Mouse (Mus musculus) heart, postnatal 0 days (tissue): ENCODE data around the gene Tvp23b. TPM values are rescaled to one million over a fixed set of nuclear protein-coding genes. Genes with fewer than 3 reads are reported as not detected.

ENCODE experiments used
- ATAC-seq: fragments of 200-750 bp; cut with Nextera tagmentation; 2 replicates; pipeline ENCODE4 v1.8.0; 2017; ENCODE audit warnings: low read depth, moderate number of reproducible peaks, moderate library complexity; ENCODE audit not compliant: insufficient read depth
- DNase-seq: peaks from one replicate; pipeline ENCODE4 v3.0.0-alpha.2; 2016; ENCODE audit warnings: low spot score
- H3K27ac ChIP-seq: fragments of 300-500 bp; sonication (generic); 2 replicates; pipeline ENCODE4 v1.5.1; 2014; ENCODE audit warnings: low read depth, mild to moderate bottlenecking
- H3K27me3 ChIP-seq: fragments of 300-500 bp; sonication (generic); 2 replicates; pipeline ENCODE4 v1.6.1; 2014; ENCODE audit warnings: low read length, mixed read lengths; ENCODE audit not compliant: control insufficient read depth, insufficient read depth
- H3K36me3 ChIP-seq: fragments of 300-500 bp; sonication (generic); replicated peaks from 2 replicates; pipeline ENCODE4 v1.6.1; 2014; ENCODE audit warnings: low read length, mixed read lengths; ENCODE audit not compliant: control insufficient read depth, insufficient read depth
- H3K4me1 ChIP-seq: fragments of 300-500 bp; sonication (generic); 2 replicates; pipeline ENCODE4 v1.6.1; 2014; ENCODE audit warnings: antibody characterized with exemption; ENCODE audit not compliant: control insufficient read depth, insufficient read depth
- H3K4me2 ChIP-seq: fragments of 300-500 bp; sonication (generic); 2 replicates; pipeline ENCODE4 v1.6.1; 2014; ENCODE audit warnings: low read depth, mild to moderate bottlenecking, low read length, moderate library complexity
- H3K4me3 ChIP-seq: fragments of 300-500 bp; sonication (generic); 2 replicates; pipeline ENCODE4 v1.5.1; 2014; ENCODE audit warnings: low read depth, low read length
- H3K9ac ChIP-seq: fragments of 300-500 bp; sonication (generic); replicated peaks from 2 replicates; pipeline ENCODE4 v1.6.1; 2014; ENCODE audit warnings: low read depth, low read length, mixed read lengths
- H3K9me3 ChIP-seq: fragments of 300-500 bp; sonication (generic); replicated peaks from 2 replicates; pipeline ENCODE4 v1.6.1; 2016; ENCODE audit warnings: low read length; ENCODE audit not compliant: control insufficient read depth
- CTCF ChIP-seq: IDR thresholded peaks from 2 replicates; pipeline ENCODE4 v1.5.1; 2016; ENCODE audit warnings: antibody characterized with exemption, control low read depth, low read depth
- EP300 ChIP-seq: IDR thresholded peaks from 2 replicates; pipeline ENCODE4 v1.6.1; 2016; ENCODE audit warnings: antibody characterized with exemption, low read depth
- WGBS: fragments of 180-500 bp; shearing (Covaris S2); extraction: QIAGEN DNeasy Blood & Tissue Kit; methylation state at CpG from one replicate; pipeline ENCODE4 v1.1.7; 2014; 5-methylcytosine and 5-hydroxymethylcytosine counted together
- polyA plus RNA-seq: library from polyadenylated mRNA; unstranded; fragments of >200 nt; fragmentation: Nextera tagmentation; extraction: Ambion mirVana; gene quantifications from 2 replicates; pipeline ENCODE4 v1.2.1, GENCODE M21; 2015
- total RNA-seq: library from RNA; depleted of rRNA; stranded (reverse); fragments of >200 nt; gene quantifications from 2 replicates; pipeline ENCODE4 v1.2.3, GENCODE M21; 2014; ENCODE audit warnings: low replicate concordance

The Tvp23b gene
- total and polyA plus RNA-seq, 2 experiments from 2014 or later, result 26.3 to 39.0 TPM

DNA sequence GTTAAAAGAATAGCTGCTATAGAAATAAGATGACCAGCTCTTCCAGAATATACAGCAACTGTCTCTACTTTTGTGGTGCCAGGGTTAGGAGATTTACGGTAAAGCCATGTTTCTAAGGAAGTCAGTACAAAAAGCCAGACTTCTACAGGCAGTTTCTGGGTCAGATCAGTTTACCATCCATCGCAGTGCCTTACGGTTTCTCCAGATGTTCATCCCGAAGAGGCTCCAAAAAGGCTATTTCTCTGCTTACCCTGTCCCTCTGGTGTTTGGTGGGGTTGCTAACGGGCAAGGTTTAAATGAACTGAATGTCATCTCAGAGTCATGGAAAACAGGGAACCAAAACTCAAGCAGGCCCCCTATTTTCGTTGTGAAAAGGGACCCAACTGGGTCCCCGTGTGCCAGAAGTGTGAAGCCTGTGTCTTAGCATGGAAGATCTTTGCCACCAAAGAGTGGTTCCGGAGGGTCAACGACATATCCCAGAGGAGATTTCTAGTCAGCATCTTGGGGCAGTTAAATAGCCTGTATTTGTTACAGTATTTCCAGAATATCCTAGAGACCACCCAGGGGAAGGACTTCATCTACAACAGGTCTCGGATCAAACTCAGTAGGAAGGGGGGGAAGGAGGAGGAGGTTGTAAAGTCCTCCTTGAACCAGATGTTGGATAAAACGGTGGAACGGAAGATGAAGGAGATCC is 32.1 kb upstream of the Tvp23b start, which contains the start of gene Fbxw10:
Fbxw10 (plus strand) TSS at position 109 of the 694 bp plus-strand sequence.
- H3K9me3 ChIP-seq, result no peaks in the 10 kb centered on the region
- H3K4me2 ChIP-seq, result peak within 1 kb of the TSS; percentile 24; the same call in 1 of the 2 replicates
- no peaks in the 10 kb centered on the region for H3K36me3 ChIP-seq
- ATAC-seq (no peak), DNase-seq (peak; percentile 35)
- H3K9ac ChIP-seq, result no peak within 1 kb of the TSS; the same call in 1 of the 2 replicates
- H3K27me3 ChIP-seq, result no peaks in the 10 kb centered on the region
- H3K27ac ChIP-seq, result no peak within 1 kb of the TSS
- TF ChIP-seq CTCF (no peak), EP300 (no peak)
- peak within 1 kb of the TSS; percentile 3; the same call in 1 of the 2 replicates for H3K4me3 ChIP-seq
- H3K4me1 ChIP-seq, result no peaks in the 10 kb centered on the region
- 39% methylated on average over 12 of the region's 12 CpGs for WGBS

DNA sequence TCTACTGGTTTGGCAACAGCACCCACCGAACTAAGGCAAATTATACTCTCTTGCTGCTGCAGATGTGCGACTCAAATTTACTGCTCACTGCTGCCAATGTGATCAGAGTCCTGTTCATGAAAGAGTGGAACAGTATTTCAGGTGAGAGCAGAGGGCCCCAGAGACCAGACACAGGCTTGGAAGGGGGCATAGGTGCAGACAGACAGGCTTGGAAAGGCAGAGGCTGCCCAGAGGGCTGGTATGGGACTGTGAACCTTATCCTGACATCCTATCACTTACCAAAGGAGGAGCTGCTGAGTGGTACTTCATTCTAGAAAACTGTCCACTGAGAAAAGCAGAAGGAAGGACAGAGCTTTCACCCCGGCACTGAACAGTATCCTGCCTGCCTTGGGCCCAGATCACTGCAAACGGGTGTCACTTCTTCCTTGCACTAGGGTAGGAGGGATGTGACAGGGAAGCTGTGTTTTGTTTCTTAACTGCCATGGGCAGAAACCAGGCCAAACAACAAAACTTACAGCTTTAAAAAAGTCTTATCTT is 31.5 kb upstream of the Tvp23b start:
- no peak overlapping the region for H3K4me2 ChIP-seq
- TF ChIP-seq EP300, result no peak
- no peak for TF ChIP-seq CTCF
- no peaks in the 10 kb centered on the region for H3K4me1 ChIP-seq
- peak overlapping the region; percentile 3; the same call in 1 of the 2 replicates for H3K4me3 ChIP-seq
- ATAC-seq (no peak), DNase-seq (no peak)
- H3K9me3 ChIP-seq, result no peaks in the 10 kb centered on the region
- no peak overlapping the region for H3K27ac ChIP-seq
- 65% methylated on average over 4 of the region's 4 CpGs for WGBS
- no peaks in the 10 kb centered on the region for H3K27me3 ChIP-seq
- H3K9ac ChIP-seq, result no peak overlapping the region; the same call in 1 of the 2 replicates
- H3K36me3 ChIP-seq, result no peaks in the 10 kb centered on the region

DNA sequence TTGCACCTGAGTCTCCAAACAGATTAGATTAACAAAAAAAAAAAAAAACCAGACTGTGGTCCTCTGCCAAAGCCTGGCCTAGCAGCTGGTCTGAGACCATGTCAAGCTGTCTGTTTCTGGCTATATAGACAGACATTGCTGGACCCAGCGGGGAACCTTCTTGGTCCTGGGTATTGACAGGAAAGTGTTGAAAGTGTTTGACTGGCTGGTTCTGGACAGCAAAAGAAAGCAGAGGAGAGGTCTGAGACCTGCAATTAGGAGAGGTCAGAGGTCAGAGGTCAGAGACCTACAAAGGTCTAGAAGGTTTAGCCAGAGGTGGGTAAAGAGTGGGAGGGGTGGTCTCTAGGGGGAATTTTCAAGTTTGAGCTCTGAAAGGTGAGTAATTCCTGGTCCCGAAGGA is 31.0 kb upstream of the Tvp23b start:
- no peaks in the 10 kb centered on the region for H3K36me3 ChIP-seq
- no peak overlapping the region for H3K4me3 ChIP-seq
- no peak overlapping the region for H3K4me2 ChIP-seq
- ATAC-seq (no peak), DNase-seq (no peak)
- TF ChIP-seq EP300 (no peak), CTCF (no peak)
- no peaks in the 10 kb centered on the region for H3K9me3 ChIP-seq
- WGBS, result 64% methylated on average over 2 of the region's 2 CpGs
- H3K4me1 ChIP-seq, result no peaks in the 10 kb centered on the region
- H3K9ac ChIP-seq, result no peak overlapping the region
- no peak overlapping the region for H3K27ac ChIP-seq
- no peaks in the 10 kb centered on the region for H3K27me3 ChIP-seq

DNA sequence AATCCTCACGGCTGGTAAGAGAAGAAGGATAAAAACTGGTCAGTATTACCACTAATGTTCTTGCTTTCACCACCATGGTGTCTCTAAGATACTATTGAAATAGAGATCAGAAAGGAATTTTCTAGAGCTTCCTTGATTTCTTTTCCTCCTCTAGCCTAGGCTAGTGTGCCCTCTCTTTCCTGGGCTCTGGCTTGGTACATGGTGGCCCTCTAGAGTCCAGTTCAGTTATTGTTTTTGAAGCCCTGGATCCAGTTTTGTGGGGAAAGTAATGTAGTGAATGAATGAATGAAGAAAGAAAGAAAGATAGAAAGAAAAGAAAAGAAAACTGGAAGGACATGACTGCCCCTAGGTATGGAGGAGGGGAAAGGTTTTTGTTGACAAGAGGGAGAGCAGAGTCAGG is 28.1 kb upstream of the Tvp23b start:
- ATAC-seq (no peak), DNase-seq (peak; percentile 40)

DNA sequence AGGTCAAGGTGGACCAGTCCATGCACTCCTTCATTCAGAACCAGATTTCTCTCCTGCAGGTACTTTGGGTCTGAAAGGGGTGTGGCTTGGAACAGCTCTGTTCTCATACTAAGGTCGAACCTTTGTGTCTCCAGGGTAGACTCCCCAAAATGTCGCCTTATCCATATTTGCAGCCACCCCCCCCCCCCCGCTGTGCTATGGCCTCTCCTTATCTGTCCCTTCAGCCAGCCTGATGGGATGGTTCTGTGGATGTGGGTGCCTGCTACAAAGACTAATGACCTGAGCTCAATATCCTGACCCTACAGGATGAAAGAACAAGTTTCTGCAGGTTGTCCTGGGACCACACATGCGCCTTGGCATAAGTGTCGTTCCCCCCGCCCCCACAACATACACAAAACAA is 25.9 kb upstream of the Tvp23b start:
- no peak for ATAC-seq

More for the DNA sequence above, 28.1 kb upstream of the Tvp23b start:
- Histone ChIP-seq H3K4me3 (no peak overlapping the region), H3K27ac (no peak overlapping the region), H3K4me2 (no peak overlapping the region), H3K9me3 (no peaks in the 10 kb centered on the region), H3K36me3 (no peaks in the 10 kb centered on the region), H3K27me3 (no peaks in the 10 kb centered on the region), H3K4me1 (no peaks in the 10 kb centered on the region), H3K9ac (no peak overlapping the region)
- 64% methylated on average over 1 of the region's 1 CpGs for WGBS
- TF ChIP-seq EP300 (no peak), CTCF (peak; percentile 65)

More for the DNA sequence above, 25.9 kb upstream of the Tvp23b start:
- H3K27ac ChIP-seq, result no peak overlapping the region
- H3K27me3 ChIP-seq, result no peaks in the 10 kb centered on the region
- H3K4me1 ChIP-seq, result no peaks in the 10 kb centered on the region
- no peaks in the 10 kb centered on the region for H3K9me3 ChIP-seq
- no peak overlapping the region for H3K4me3 ChIP-seq
- TF ChIP-seq CTCF (no peak), EP300 (no peak)
- 81% methylated on average over 6 of the region's 6 CpGs for WGBS
- H3K9ac ChIP-seq, result no peak overlapping the region
- DNase-seq, result no peak
- no peaks in the 10 kb centered on the region for H3K36me3 ChIP-seq
- H3K4me2 ChIP-seq, result no peak overlapping the region
